Mouse (Mus musculus): ENCODE data around the gene Alox15. TPM values are rescaled to one million over a fixed set of nuclear protein-coding genes. Genes with fewer than 3 reads are reported as not detected.
A peak's percentile ranks its signal among the peaks of the same experiment; 100 is the strongest.

Gene Alox15
- polyA plus RNA-seq, 1 experiment from 2014 or later = 0.56 TPM

DNA sequence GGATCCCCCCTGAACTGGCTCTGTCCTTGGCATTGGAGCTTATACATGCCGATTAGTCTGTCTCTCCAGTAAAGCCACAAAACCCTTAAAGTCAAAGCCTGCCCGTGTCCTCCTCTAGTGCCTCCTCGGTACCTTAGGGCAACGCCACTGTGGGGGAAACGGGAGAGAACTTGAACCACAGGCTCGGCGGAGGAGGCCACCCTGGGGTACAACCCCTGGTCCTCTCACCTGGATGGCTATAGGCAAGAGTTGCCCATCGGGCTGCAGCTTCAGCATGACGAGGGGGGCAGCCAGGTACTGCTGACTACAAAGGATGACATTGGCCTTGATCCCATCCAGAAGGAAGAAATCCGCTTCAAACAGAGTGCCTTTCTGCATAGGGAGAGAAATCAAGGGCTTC, 4.0 kb downstream of the Alox15 start:
- Histone ChIP-seq H3K27me3 (ENCODE audit: insufficient read depth, low read length) (peaks cover 39% of the 10 kb centered on the region), H3K4me1 (ENCODE audit: insufficient read depth) (no peaks in the 10 kb centered on the region), H3K27ac (ENCODE audit: low read depth) (no peak overlapping the region), H3K9me3 (ENCODE audit: low read length) (no peaks in the 10 kb centered on the region), H3K9ac (replicated peaks) (no peak overlapping the region), H3K36me3 (replicated peaks; ENCODE audit: insufficient read depth, low read length) (no peaks in the 10 kb centered on the region), H3K4me3 (ENCODE audit: low read depth, low read length) (no peak overlapping the region), H3K4me2 (ENCODE audit: low read depth, low read length) (no peak overlapping the region)
- no peak for TF ChIP-seq EP300 (IDR thresholded peaks at IDR 0.05; ENCODE audit: low read depth)
- no peak for TF ChIP-seq CTCF (IDR thresholded peaks at IDR 0.05; ENCODE audit: low read depth)
- ATAC-seq (no peak), DNase-seq (no peak)
- 74% methylated on average over 10 of the region's 10 CpGs for WGBS (ENCODE audit: insufficient replicate concordance)

DNA sequence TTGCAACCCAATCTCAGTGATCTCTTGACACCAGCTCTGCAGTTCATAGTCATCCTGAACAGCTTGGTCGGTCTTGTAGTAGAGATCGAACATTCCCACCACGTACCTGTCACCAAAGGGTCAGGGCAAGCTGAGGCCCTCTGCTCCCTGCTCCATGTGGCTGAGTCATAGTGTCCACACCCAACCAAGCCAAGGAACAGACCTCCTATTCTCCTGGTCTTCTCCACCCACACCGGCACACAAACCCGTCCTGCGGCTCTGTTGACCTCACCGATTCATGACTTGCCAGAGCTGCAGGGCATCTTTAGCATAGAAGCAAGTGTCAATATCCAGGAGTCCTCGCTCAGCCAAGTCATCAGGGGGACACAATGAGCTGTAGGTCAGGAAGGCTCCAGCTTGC, 6.3 kb downstream of the Alox15 start:
- Histone ChIP-seq H3K9me3 (ENCODE audit: low read length) (no peaks in the 10 kb centered on the region), H3K4me2 (ENCODE audit: low read depth, low read length) (no peak overlapping the region), H3K27ac (ENCODE audit: low read depth) (no peak overlapping the region), H3K27me3 (ENCODE audit: insufficient read depth, low read length) (peaks cover 16% of the 10 kb centered on the region), H3K4me1 (ENCODE audit: insufficient read depth) (no peaks in the 10 kb centered on the region), H3K36me3 (replicated peaks; ENCODE audit: insufficient read depth, low read length) (no peaks in the 10 kb centered on the region), H3K4me3 (ENCODE audit: low read depth, low read length) (no peak overlapping the region), H3K9ac (replicated peaks) (no peak overlapping the region)
- TF ChIP-seq EP300 (IDR thresholded peaks at IDR 0.05; ENCODE audit: low read depth) (no peak), CTCF (IDR thresholded peaks at IDR 0.05; ENCODE audit: low read depth) (no peak)
- DNase-seq (no peak), ATAC-seq (no peak)
- WGBS (ENCODE audit: insufficient replicate concordance) = 82% methylated on average over 8 of the region's 8 CpGs

DNA sequence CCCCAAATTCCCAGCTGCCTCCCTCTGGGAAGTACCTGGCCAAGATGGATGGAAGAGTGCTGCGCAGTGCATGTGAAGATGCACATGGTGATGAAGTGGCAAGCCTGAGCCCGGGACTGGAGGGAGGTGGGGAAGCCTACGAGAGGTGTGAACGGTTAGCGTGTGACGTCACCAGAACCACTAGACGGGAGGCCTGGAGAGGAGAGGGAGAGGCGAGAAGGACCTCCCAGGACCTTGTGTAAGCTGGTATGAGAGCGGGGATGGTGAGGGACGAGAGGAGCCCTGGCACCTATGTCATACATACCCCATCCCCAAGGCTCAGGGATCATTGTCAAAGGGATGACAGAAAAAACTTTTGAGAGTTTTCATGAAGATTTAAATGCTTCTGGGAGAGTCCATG, 6.8 kb downstream of the Alox15 start:
- H3K9ac ChIP-seq (replicated peaks) = no peak overlapping the region
- no peak for DNase-seq
- WGBS (ENCODE audit: insufficient replicate concordance) = 71% methylated on average over 10 of the region's 10 CpGs
- no peaks in the 10 kb centered on the region for H3K36me3 ChIP-seq (replicated peaks; ENCODE audit: insufficient read depth, low read length)
- peaks cover 12% of the 10 kb centered on the region; the same call in 1 of the 2 replicates for H3K27me3 ChIP-seq (ENCODE audit: insufficient read depth, low read length)
- H3K4me3 ChIP-seq (ENCODE audit: low read depth, low read length) = no peak overlapping the region
- no peak overlapping the region for H3K27ac ChIP-seq (ENCODE audit: low read depth)
- TF ChIP-seq EP300 (IDR thresholded peaks at IDR 0.05; ENCODE audit: low read depth) (no peak), CTCF (IDR thresholded peaks at IDR 0.05; ENCODE audit: low read depth) (no peak)
- no peak overlapping the region for H3K4me2 ChIP-seq (ENCODE audit: low read depth, low read length)
- no peaks in the 10 kb centered on the region for H3K9me3 ChIP-seq (ENCODE audit: low read length)
- H3K4me1 ChIP-seq (ENCODE audit: insufficient read depth) = no peaks in the 10 kb centered on the region
- no peak for ATAC-seq

DNA sequence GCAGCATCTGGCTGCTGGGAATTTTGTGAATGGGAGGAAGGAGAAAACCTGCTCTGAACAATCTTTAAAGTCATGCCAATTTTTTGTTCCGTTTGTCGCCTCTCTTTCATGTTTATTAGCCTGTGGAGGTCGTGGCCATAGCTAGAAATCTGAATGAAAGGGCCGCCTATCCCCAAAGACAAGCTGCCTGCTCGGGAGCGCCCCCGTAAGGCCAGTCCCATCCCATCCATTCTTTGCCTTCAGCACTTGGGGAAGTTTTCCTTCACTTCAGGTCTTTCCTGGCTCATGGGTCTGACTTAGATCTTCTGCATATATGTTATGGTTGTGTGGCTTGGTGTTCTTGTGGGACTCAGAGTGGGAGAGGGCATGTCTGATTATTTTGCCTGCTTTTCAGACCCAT, 12.3 kb downstream of the Alox15 start:
- TF ChIP-seq EP300 (IDR thresholded peaks at IDR 0.05; ENCODE audit: low read depth) (no peak), CTCF (IDR thresholded peaks at IDR 0.05; ENCODE audit: low read depth) (peak; percentile 18; the same call in 1 of the 2 replicates)
- ATAC-seq (no peak), DNase-seq (no peak)
- no peaks in the 10 kb centered on the region for H3K9me3 ChIP-seq (ENCODE audit: low read length)
- H3K4me1 ChIP-seq (ENCODE audit: insufficient read depth) = no peaks in the 10 kb centered on the region
- no peak overlapping the region for H3K4me3 ChIP-seq (ENCODE audit: low read depth, low read length)
- no peaks in the 10 kb centered on the region for H3K27me3 ChIP-seq (ENCODE audit: insufficient read depth, low read length)
- no peak overlapping the region for H3K4me2 ChIP-seq (ENCODE audit: low read depth, low read length)
- H3K9ac ChIP-seq (replicated peaks) = no peak overlapping the region
- 40% methylated on average over 7 of the region's 7 CpGs for WGBS (ENCODE audit: insufficient replicate concordance)
- H3K36me3 ChIP-seq (replicated peaks; ENCODE audit: insufficient read depth, low read length) = no peaks in the 10 kb centered on the region
- H3K27ac ChIP-seq (ENCODE audit: low read depth) = no peak overlapping the region

DNA sequence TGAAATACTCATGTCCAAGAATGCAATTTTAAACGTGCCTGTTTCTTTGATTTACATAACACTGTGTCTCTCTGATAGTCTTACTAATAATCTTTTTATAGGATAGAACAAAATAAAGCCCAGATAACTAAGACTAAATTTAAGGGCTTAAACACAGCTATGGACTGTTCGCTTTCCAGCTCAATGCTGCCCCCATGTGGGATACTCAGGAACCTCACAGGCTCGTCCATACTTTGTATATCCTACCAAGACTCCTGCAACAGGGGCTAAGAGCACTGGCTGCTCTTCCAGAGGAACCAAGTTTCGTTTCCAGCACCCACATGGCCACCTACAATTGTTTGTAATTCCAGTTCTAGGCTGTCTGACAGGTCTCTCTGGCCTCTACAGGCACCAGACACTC, 17.4 kb downstream of the Alox15 start:
- Histone ChIP-seq H3K4me3 (ENCODE audit: low read depth, low read length) (no peak overlapping the region), H3K27ac (ENCODE audit: low read depth) (no peak overlapping the region), H3K4me1 (ENCODE audit: insufficient read depth) (no peaks in the 10 kb centered on the region), H3K36me3 (replicated peaks; ENCODE audit: insufficient read depth, low read length) (no peaks in the 10 kb centered on the region), H3K27me3 (ENCODE audit: insufficient read depth, low read length) (no peaks in the 10 kb centered on the region), H3K4me2 (ENCODE audit: low read depth, low read length) (no peak overlapping the region), H3K9ac (replicated peaks) (no peak overlapping the region), H3K9me3 (ENCODE audit: low read length) (no peaks in the 10 kb centered on the region)
- DNase-seq = peak; percentile 76
- no peak for ATAC-seq
- WGBS (ENCODE audit: insufficient replicate concordance) = 28% methylated on average over 4 of the region's 4 CpGs
- no peak for TF ChIP-seq EP300 (IDR thresholded peaks at IDR 0.05; ENCODE audit: low read depth)
- TF ChIP-seq CTCF (IDR thresholded peaks at IDR 0.05; ENCODE audit: low read depth) = peak; percentile 75

DNA sequence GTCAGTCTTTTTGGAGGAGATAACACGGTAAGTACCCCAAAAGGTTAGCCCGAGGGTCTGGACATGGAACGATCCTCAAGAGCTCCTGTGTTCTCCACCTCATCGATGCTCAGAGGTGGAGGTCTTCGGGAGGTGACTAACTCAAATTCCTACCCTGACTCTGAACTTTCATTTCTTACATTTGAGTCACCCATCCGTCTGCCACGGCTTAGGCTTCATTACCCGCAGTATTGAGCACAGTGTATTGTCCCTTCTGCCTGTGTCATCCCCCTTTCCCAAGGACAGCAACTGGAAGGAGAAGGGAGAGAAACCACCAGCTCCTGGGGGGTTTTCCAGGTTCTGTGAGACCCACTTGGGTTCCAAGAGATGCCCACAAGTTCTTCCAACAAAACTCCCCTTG, 27.1 kb downstream of the Alox15 start:
- TF ChIP-seq CTCF (IDR thresholded peaks at IDR 0.05; ENCODE audit: low read depth) (no peak), EP300 (IDR thresholded peaks at IDR 0.05; ENCODE audit: low read depth) (no peak)
- H3K4me3 ChIP-seq (ENCODE audit: low read depth, low read length) = no peak overlapping the region
- 83% methylated on average over 8 of the region's 8 CpGs for WGBS (ENCODE audit: insufficient replicate concordance)
- no peaks in the 10 kb centered on the region for H3K36me3 ChIP-seq (replicated peaks; ENCODE audit: insufficient read depth, low read length)
- H3K9ac ChIP-seq (replicated peaks) = no peak overlapping the region
- ATAC-seq (no peak), DNase-seq (no peak)
- peaks cover 33% of the 10 kb centered on the region for H3K27me3 ChIP-seq (ENCODE audit: insufficient read depth, low read length)
- H3K9me3 ChIP-seq (ENCODE audit: low read length) = no peaks in the 10 kb centered on the region
- no peaks in the 10 kb centered on the region for H3K4me1 ChIP-seq (ENCODE audit: insufficient read depth)
- H3K4me2 ChIP-seq (ENCODE audit: low read depth, low read length) = no peak overlapping the region
- no peak overlapping the region for H3K27ac ChIP-seq (ENCODE audit: low read depth)

DNA sequence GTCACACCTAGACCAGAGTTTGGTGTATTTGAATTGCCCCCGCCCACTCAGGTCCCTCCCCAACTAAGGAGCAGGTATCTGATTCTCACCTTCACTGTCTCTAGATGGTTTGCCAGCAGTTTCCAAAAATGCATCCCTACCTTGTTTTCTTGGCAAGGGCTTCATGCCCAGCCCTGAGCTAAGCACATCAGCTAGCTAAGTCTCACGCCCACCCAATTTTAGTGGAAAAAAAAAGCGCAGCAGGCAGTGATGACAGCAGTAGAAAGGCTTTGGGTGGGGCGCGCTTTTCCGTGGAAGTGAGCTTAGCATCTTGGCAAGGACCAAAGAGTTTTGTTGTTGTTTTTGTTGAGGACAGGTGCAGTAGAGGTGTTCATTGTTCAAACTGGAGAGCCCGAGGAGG, 29.3 kb downstream of the Alox15 start, which contains the start of gene Alox12e:
Gene Alox12e (minus strand): TSS at position 101 of the 400 bp plus-strand sequence.
- WGBS (ENCODE audit: insufficient replicate concordance) = 36% methylated on average over 7 of the region's 7 CpGs
- no peak within 1 kb of the TSS for H3K9ac ChIP-seq (replicated peaks)
- peaks cover 39% of the 10 kb centered on the region for H3K27me3 ChIP-seq (ENCODE audit: insufficient read depth, low read length)
- DNase-seq (no peak), ATAC-seq (no peak)
- no peaks in the 10 kb centered on the region for H3K9me3 ChIP-seq (ENCODE audit: low read length)
- TF ChIP-seq EP300 (IDR thresholded peaks at IDR 0.05; ENCODE audit: low read depth) (no peak), CTCF (IDR thresholded peaks at IDR 0.05; ENCODE audit: low read depth) (no peak)
- no peak within 1 kb of the TSS for H3K27ac ChIP-seq (ENCODE audit: low read depth)
- H3K36me3 ChIP-seq (replicated peaks; ENCODE audit: insufficient read depth, low read length) = no peaks in the 10 kb centered on the region
- H3K4me2 ChIP-seq (ENCODE audit: low read depth, low read length) = peak within 1 kb of the TSS; percentile 10; the same call in 1 of the 2 replicates
- no peaks in the 10 kb centered on the region for H3K4me1 ChIP-seq (ENCODE audit: insufficient read depth)
- no peak within 1 kb of the TSS for H3K4me3 ChIP-seq (ENCODE audit: low read depth, low read length)

Data from liver, postnatal 0 days (tissue).